Mouse (Mus musculus): ENCODE measurements around the gene 1700067K01Rik. TPM values are rescaled to one million over a fixed set of nuclear protein-coding genes. Genes with fewer than 3 reads are reported as not detected.

The 1700067K01Rik gene
- total RNA-seq (2017) = 1.4 TPM in 1 of 2 replicates, not detected in the other

GRCm38 (mm10) chr8:84001281-84002000, at the start of gene 1700067K01Rik:
Gene 1700067K01Rik, plus strand, starts transcription at chr8:84001502.
- no peak for ATAC-seq (replicated peaks; ENCODE audit: low read depth, poor library complexity, severe bottlenecking)

DNA sequence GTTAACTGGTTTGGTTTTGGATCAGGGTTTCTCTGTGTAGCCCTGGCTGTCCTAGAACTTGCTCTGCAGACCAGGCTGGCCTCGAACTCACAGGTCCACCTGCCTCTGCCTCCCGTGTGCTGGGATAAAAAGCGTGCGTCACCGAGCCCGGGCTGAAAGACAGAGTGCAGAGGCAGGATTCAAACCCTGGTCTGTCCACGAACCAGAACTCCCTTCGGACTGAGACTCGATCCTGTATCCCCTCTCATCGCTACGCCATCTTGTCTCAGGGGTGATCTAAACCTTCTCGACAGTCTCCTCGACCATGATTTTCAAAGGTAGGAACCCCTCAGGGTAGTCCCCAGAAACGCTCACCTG, 46.6 kb upstream of the 1700067K01Rik start:
- ATAC-seq (replicated peaks; ENCODE audit: low read depth, poor library complexity, severe bottlenecking) = 0 out of 2 replicates have a peak, but pooled peaks have one; percentile 1

DNA sequence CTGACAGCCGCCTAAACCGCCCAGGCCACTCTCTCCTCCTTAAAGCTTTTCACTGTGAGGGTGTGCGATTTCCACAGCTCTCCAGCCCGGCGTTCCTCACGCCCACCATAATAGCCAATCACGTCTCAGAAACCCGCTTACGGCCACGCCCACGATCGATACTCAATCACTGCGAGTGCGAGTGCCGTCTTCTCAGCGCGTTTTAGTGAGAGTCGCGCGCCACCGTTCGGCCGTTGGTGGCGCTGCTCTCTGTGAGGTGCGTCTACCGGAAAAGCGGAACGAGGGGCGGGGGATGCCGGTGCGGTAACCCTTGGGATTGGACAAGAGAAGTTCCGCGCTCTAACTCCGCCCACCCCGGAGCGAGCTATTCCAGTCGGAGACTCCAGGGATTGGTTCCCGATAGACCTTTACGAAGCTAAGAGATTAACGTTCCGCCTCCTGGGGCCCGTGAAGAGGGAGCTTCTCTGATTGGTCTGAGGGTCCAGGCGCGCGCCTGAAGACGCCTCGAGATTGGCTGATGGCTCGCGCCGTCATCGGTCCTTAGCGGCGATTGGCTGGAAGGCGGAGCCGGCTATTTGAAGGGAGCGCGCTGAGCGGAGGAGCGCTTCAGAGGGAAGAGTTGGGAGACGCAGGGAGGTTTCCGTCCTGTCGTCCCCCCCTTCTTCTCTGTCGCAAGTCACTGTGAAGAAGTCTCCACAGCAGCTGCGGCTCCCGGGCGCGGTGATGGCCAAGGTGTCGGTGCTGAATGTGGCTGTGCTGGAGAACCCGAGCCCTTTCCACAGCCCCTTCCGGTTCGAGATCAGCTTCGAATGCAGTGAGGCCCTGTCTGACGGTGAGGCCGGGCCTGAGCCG, 46.0 kb upstream of the 1700067K01Rik start, which contains the start of the genes Gm10644 and Asf1b:
Gm10644 (minus strand) TSS at position 100 of the 852 bp plus-strand sequence.
Asf1b (plus strand) TSS at position 402 of the 852 bp plus-strand sequence.
- peak; percentile 94 for ATAC-seq (replicated peaks; ENCODE audit: low read depth, poor library complexity, severe bottlenecking)

DNA sequence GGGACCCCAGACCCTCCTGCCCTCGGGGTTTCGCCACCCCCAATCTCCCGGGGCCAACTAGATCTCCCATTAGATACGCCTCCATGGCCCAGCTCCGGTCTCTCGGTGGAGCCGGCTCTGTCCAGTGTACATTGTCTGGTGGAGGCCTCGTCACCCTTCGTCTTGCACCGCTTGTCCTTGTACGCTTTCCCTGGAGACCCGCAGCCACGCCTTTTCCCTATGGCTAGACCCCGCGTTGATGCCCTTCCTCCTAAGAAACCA, 45.4 kb upstream of the 1700067K01Rik start:
- 0 out of 2 replicates have a peak, but pooled peaks have one; percentile 0 for ATAC-seq (replicated peaks; ENCODE audit: low read depth, poor library complexity, severe bottlenecking)

GRCm38 (mm10) chr8:83956789-83957188, 44.5 kb upstream of the 1700067K01Rik start:
- peak; percentile 46 for ATAC-seq (replicated peaks; ENCODE audit: low read depth, poor library complexity, severe bottlenecking)

- ATAC-seq (replicated peaks; ENCODE audit: low read depth, poor library complexity, severe bottlenecking) = no peak
Observed at GRCm38 (mm10) chr8:83964015-83964765, 37.1 kb upstream of the 1700067K01Rik start.

DNA sequence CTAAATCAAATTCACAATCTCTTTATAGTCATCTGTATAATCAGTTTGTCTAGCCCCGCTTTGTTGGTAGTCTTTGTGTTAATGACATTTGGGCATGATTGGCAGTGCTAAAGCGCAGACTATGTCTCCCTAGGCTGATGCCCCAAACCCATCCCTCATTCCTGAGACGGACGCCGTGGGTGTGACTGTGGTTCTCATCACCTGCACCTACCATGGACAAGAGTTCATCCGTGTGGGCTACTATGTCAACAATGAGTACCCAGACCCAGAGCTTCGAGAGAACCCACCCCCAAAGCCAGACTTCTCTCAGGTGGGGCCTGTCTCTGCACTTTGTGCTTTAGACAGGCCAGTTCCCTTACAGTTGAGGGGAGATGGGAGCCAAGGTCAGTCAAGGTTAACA, 33.6 kb upstream of the 1700067K01Rik start:
- ATAC-seq (replicated peaks; ENCODE audit: low read depth, poor library complexity, severe bottlenecking) = no peak

- no peak for ATAC-seq (replicated peaks; ENCODE audit: low read depth, poor library complexity, severe bottlenecking)
Observed at GRCm38 (mm10) chr8:83971121-83971520, 30.2 kb upstream of the 1700067K01Rik start.

DNA sequence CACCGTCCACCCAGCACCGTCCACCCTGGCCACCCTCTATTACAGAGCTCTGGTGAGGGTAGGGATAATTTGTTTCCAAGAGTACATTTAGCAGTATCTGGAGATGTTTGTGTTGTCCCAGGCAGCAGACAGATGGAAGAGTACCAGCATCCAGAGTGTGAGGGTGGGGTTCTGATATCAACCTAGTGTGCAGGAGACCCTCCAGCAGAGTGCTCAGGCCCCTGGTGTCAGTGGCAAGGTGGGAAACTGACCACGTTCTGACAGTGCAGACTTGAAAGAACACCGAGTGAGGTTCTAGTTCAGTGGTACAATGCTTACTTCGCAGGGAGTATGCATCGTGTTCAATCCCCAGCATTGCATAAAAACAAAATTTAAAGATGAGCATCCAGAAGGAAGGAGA, 29.6 kb upstream of the 1700067K01Rik start:
- ATAC-seq (replicated peaks; ENCODE audit: low read depth, poor library complexity, severe bottlenecking) = no peak

GRCm38 (mm10) chr8:83972150-83973120, 28.9 kb upstream of the 1700067K01Rik start, which contains the start of gene Prkaca:
Gene Prkaca, plus strand, starts transcription at chr8:83972993.
- peak; percentile 98 for ATAC-seq (replicated peaks; ENCODE audit: low read depth, poor library complexity, severe bottlenecking)

- no peak for ATAC-seq (replicated peaks; ENCODE audit: low read depth, poor library complexity, severe bottlenecking)
Observed at GRCm38 (mm10) chr8:83973161-83974031, 27.9 kb upstream of the 1700067K01Rik start.

GRCm38 (mm10) chr8:83974521-83974920, 26.8 kb upstream of the 1700067K01Rik start:
- no peak for ATAC-seq (replicated peaks; ENCODE audit: low read depth, poor library complexity, severe bottlenecking)

GRCm38 (mm10) chr8:83976101-83976630, 25.1 kb upstream of the 1700067K01Rik start:
- no peak for ATAC-seq (replicated peaks; ENCODE audit: low read depth, poor library complexity, severe bottlenecking)

GRCm38 (mm10) chr8:83976779-83977350, 24.4 kb upstream of the 1700067K01Rik start:
- no peak for ATAC-seq (replicated peaks; ENCODE audit: low read depth, poor library complexity, severe bottlenecking)

GRCm38 (mm10) chr8:83977646-83978045, 23.7 kb upstream of the 1700067K01Rik start:
- no peak for ATAC-seq (replicated peaks; ENCODE audit: low read depth, poor library complexity, severe bottlenecking)

GRCm38 (mm10) chr8:83978200-83978599, 23.1 kb upstream of the 1700067K01Rik start:
- ATAC-seq (replicated peaks; ENCODE audit: low read depth, poor library complexity, severe bottlenecking) = no peak

- ATAC-seq (replicated peaks; ENCODE audit: low read depth, poor library complexity, severe bottlenecking) = no peak
Observed at GRCm38 (mm10) chr8:83980250-83980649, 21.1 kb upstream of the 1700067K01Rik start.

DNA sequence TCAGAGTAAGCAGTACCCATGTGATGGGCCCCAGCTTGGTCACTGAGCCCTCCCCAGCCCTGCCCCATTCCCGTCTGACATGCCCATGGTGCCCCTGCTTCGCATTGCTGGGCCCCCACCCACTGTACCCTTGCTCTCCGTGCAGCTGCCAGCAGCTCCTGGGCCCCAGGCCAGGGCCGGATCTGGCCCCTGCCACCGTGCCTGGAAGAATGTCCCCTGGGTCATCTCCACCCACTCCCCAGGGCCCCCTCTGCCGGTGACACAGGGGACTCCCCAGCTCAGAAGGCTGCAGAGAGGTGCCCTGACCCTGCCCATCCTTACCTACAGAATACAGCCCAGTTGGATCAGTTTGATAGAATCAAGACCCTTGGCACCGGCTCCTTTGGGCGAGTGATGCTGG, 20.5 kb upstream of the 1700067K01Rik start:
- no peak for ATAC-seq (replicated peaks; ENCODE audit: low read depth, poor library complexity, severe bottlenecking)

All from common myeloid progenitor, adult 5-6 weeks (primary cell).